Mouse (Mus musculus): ENCODE data around the gene Rpl23a. TPM values are rescaled to one million over a fixed set of nuclear protein-coding genes. Genes with fewer than 3 reads are reported as not detected.
"Not testable (repeated sequence)": the region's sequence is repeated elsewhere in the genome, so short reads cannot be mapped to it uniquely, and the experiment has no call there.

Rpl23a gene
- polyA plus RNA-seq, 2 experiments: 1,819 to 3,231 TPM

- Histone ChIP-seq H3K4me2 (replicated peaks; ENCODE audit: low read depth, low read length, severe bottlenecking) (no peak overlapping the region), H3K4me1 (ENCODE audit: control insufficient read depth, insufficient read depth, low read length) (no peaks in the 10 kb centered on the region), H3K9ac (ENCODE audit: low read depth, low read length, severe bottlenecking) (no peak overlapping the region), H3K4me3 (replicated peaks; ENCODE audit: low read length) (no peak overlapping the region), H3K9me3 (ENCODE audit: control insufficient read depth, low read length) (no peaks in the 10 kb centered on the region), H3K27ac (replicated peaks; ENCODE audit: low read depth, low read length) (no peak overlapping the region), H3K27me3 (ENCODE audit: control insufficient read depth, insufficient read depth, low read length) (no peaks in the 10 kb centered on the region), H3K36me3 (ENCODE audit: control insufficient read depth, insufficient read depth, low read length) (0 out of 2 replicates have a peak, but pooled peaks cover 3% of the 10 kb centered on the region)
- no peak for TF ChIP-seq POLR2A (IDR thresholded peaks at IDR 0.05; ENCODE audit: borderline replicate concordance, extremely low read depth, insufficient read depth, insufficient read length)
- no peak for ATAC-seq (ENCODE audit: low FRiP score, low read depth)
- 84% methylated on average over 4 of the region's 4 CpGs for WGBS
- DNase-seq (ENCODE audit: low spot score): no peak
Measured at GRCm38 (mm10) chr11:78137584-78137983, 45.8 kb downstream of the Rpl23a start.

- no peak for TF ChIP-seq POLR2A (IDR thresholded peaks at IDR 0.05; ENCODE audit: borderline replicate concordance, extremely low read depth, insufficient read depth, insufficient read length)
- Histone ChIP-seq H3K36me3 (ENCODE audit: control insufficient read depth, insufficient read depth, low read length) (0 out of 2 replicates have a peak, but pooled peaks cover 3% of the 10 kb centered on the region), H3K9ac (ENCODE audit: low read depth, low read length, severe bottlenecking) (no peak overlapping the region), H3K4me2 (replicated peaks; ENCODE audit: low read depth, low read length, severe bottlenecking) (no peak overlapping the region), H3K4me1 (ENCODE audit: control insufficient read depth, insufficient read depth, low read length) (no peaks in the 10 kb centered on the region), H3K27me3 (ENCODE audit: control insufficient read depth, insufficient read depth, low read length) (no peaks in the 10 kb centered on the region), H3K27ac (replicated peaks; ENCODE audit: low read depth, low read length) (no peak overlapping the region), H3K4me3 (replicated peaks; ENCODE audit: low read length) (no peak overlapping the region), H3K9me3 (ENCODE audit: control insufficient read depth, low read length) (no peaks in the 10 kb centered on the region)
- 35% methylated on average over 1 of the region's 1 CpGs for WGBS
- no peak for ATAC-seq (ENCODE audit: low FRiP score, low read depth)
- DNase-seq (ENCODE audit: low spot score): no peak
Measured at GRCm38 (mm10) chr11:78136132-78136531, 47.3 kb downstream of the Rpl23a start.

DNA sequence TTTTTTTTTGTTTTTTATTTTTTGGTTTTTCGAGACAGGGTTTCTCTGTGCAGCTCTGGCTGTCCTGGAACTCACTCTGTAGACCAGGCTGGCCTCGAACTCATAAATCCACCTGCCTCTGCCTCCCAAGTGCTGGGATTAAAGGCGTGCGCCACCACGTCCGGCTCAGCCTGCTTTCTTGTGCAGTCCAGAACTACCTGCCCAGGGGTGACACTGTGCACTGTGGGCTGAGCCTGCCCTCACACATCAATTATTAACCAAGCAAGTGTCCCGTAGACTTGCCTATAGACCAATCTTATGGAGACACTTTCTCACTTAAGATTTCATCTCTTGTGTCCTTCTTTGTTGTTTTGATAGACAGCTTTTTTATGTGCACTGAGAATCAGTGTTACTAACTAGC lies 48.1 kb downstream of the Rpl23a start:
- DNase-seq (ENCODE audit: low spot score); H3K9me3 ChIP-seq (ENCODE audit: control insufficient read depth, low read length); H3K4me1 ChIP-seq (ENCODE audit: control insufficient read depth, insufficient read depth, low read length); ATAC-seq (ENCODE audit: low FRiP score, low read depth); H3K27ac ChIP-seq (replicated peaks; ENCODE audit: low read depth, low read length); H3K27me3 ChIP-seq (ENCODE audit: control insufficient read depth, insufficient read depth, low read length); H3K4me2 ChIP-seq (replicated peaks; ENCODE audit: low read depth, low read length, severe bottlenecking); H3K36me3 ChIP-seq (ENCODE audit: control insufficient read depth, insufficient read depth, low read length); H3K9ac ChIP-seq (ENCODE audit: low read depth, low read length, severe bottlenecking); H3K4me3 ChIP-seq (replicated peaks; ENCODE audit: low read length): not testable (repeated sequence)
- WGBS: 88% methylated on average over 7 of the region's 7 CpGs

DNA sequence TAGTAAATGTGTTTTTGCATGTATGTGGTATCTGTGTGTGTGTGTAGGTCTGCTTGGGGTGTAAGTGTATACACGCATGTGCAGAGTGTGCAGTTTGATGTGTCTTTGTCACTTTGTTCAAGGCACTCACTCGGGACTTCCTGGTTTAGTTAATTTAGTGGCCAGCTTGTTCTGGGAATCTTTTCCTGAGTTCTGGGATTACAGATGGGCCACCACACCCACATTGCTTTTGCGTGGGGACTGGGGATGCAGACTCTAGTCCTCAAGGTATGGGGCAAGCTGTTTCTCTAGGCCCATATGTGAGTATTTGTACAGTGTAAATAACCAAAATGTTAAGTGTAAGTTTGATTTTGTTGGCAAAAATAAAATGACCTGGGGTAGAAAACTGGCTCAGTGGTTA lies 49.0 kb downstream of the Rpl23a start:
- H3K4me2 ChIP-seq (replicated peaks; ENCODE audit: low read depth, low read length, severe bottlenecking): no peak overlapping the region
- H3K36me3 ChIP-seq (ENCODE audit: control insufficient read depth, insufficient read depth, low read length): no peaks in the 10 kb centered on the region; the same call in 1 of the 2 replicates
- no peaks in the 10 kb centered on the region for H3K9me3 ChIP-seq (ENCODE audit: control insufficient read depth, low read length)
- H3K9ac ChIP-seq (ENCODE audit: low read depth, low read length, severe bottlenecking): no peak overlapping the region
- no peaks in the 10 kb centered on the region for H3K27me3 ChIP-seq (ENCODE audit: control insufficient read depth, insufficient read depth, low read length)
- WGBS: 71% methylated on average over 3 of the region's 3 CpGs
- H3K4me3 ChIP-seq (replicated peaks; ENCODE audit: low read length): no peak overlapping the region
- TF ChIP-seq POLR2A (IDR thresholded peaks at IDR 0.05; ENCODE audit: borderline replicate concordance, extremely low read depth, insufficient read depth, insufficient read length): no peak
- H3K27ac ChIP-seq (replicated peaks; ENCODE audit: low read depth, low read length): no peak overlapping the region
- ATAC-seq (ENCODE audit: low FRiP score, low read depth) (no peak), DNase-seq (ENCODE audit: low spot score) (no peak)
- no peaks in the 10 kb centered on the region for H3K4me1 ChIP-seq (ENCODE audit: control insufficient read depth, insufficient read depth, low read length)

DNA sequence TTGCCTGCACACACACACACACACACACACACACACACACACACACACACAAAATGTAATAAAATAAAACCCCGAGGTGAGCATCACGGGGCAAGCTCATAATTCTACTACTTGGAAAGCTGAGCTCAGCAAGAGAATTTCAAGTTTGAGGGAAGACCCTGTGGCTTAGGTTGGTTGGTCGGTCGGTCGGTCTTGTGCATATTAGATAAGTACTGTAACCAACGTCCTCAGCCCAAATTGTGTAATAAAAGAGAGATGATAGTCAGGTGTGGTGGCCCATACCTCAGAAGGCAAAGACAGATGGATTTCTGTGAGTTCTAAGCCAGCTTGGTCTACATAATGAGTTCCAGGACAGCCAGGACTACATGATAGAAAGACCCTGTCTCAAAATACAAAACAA lies 49.5 kb downstream of the Rpl23a start:
- H3K9ac ChIP-seq (ENCODE audit: low read depth, low read length, severe bottlenecking): no peak overlapping the region
- no peaks in the 10 kb centered on the region for H3K4me1 ChIP-seq (ENCODE audit: control insufficient read depth, insufficient read depth, low read length)
- H3K36me3 ChIP-seq (ENCODE audit: control insufficient read depth, insufficient read depth, low read length): no peaks in the 10 kb centered on the region; the same call in 1 of the 2 replicates
- H3K9me3 ChIP-seq (ENCODE audit: control insufficient read depth, low read length): no peaks in the 10 kb centered on the region
- WGBS: 71% methylated on average over 6 of the region's 6 CpGs
- no peak for DNase-seq (ENCODE audit: low spot score)
- no peak for TF ChIP-seq POLR2A (IDR thresholded peaks at IDR 0.05; ENCODE audit: borderline replicate concordance, extremely low read depth, insufficient read depth, insufficient read length)
- H3K27me3 ChIP-seq (ENCODE audit: control insufficient read depth, insufficient read depth, low read length): no peaks in the 10 kb centered on the region
- no peak overlapping the region for H3K27ac ChIP-seq (replicated peaks; ENCODE audit: low read depth, low read length)
- no peak for ATAC-seq (ENCODE audit: low FRiP score, low read depth)
- H3K4me3 ChIP-seq (replicated peaks; ENCODE audit: low read length): no peak overlapping the region
- H3K4me2 ChIP-seq (replicated peaks; ENCODE audit: low read depth, low read length, severe bottlenecking): no peak overlapping the region

Small RNAs within 50 kb of the gene (microRNA-seq; reads per million reads assigned to microRNA genes)
- gene Mir7653: not detected

Other genes starting within 250 kb of the Rpl23a start
- 81.2 and 85.8 TPM in 2 replicates for gene Phf12, start 200.8 kb downstream of the Rpl23a start, polyA plus RNA-seq (2012; rRNA removed)
- 18.3 and 19.7 TPM in 2 replicates for gene Phf12, start 200.8 kb downstream of the Rpl23a start, polyA plus RNA-seq (2014; fragmentation: Nextera tagmentation; extraction: Ambion mirVana)
- gene Dhrs13, start 151.3 kb downstream of the Rpl23a start, polyA plus RNA-seq (2012; rRNA removed): 14.7 and 18.2 TPM in 2 replicates
- gene Dhrs13, start 151.3 kb downstream of the Rpl23a start, polyA plus RNA-seq (2014; fragmentation: Nextera tagmentation; extraction: Ambion mirVana): 22.4 and 23.6 TPM in 2 replicates
- 68.5 and 81.2 TPM in 2 replicates for gene Flot2, start 145.7 kb downstream of the Rpl23a start, polyA plus RNA-seq (2012; rRNA removed)
- 49.1 and 53.8 TPM in 2 replicates for gene Flot2, start 145.7 kb downstream of the Rpl23a start, polyA plus RNA-seq (2014; fragmentation: Nextera tagmentation; extraction: Ambion mirVana)
- 34.4 and 42.2 TPM in 2 replicates for gene Eral1, start 103.2 kb downstream of the Rpl23a start, polyA plus RNA-seq (2012; rRNA removed)
- gene Eral1, start 103.2 kb downstream of the Rpl23a start, polyA plus RNA-seq (2014; fragmentation: Nextera tagmentation; extraction: Ambion mirVana): 35.8 and 38.4 TPM in 2 replicates
- 11.7 and 15.9 TPM in 2 replicates for gene Fam222b, start 88.9 kb downstream of the Rpl23a start, polyA plus RNA-seq (2012; rRNA removed)
- gene Fam222b, start 88.9 kb downstream of the Rpl23a start, polyA plus RNA-seq (2014; fragmentation: Nextera tagmentation; extraction: Ambion mirVana): 13.3 and 18.1 TPM in 2 replicates
- 159 and 212 TPM in 2 replicates for gene Traf4, start 18.0 kb downstream of the Rpl23a start, polyA plus RNA-seq (2012; rRNA removed)
- gene Traf4, start 18.0 kb downstream of the Rpl23a start, polyA plus RNA-seq (2014; fragmentation: Nextera tagmentation; extraction: Ambion mirVana): 59.0 and 67.7 TPM in 2 replicates
- 38.3 and 46.4 TPM in 2 replicates for gene Nek8, start 6.9 kb downstream of the Rpl23a start, polyA plus RNA-seq (2012; rRNA removed)
- 11.9 and 17.2 TPM in 2 replicates for gene Nek8, start 6.9 kb downstream of the Rpl23a start, polyA plus RNA-seq (2014; fragmentation: Nextera tagmentation; extraction: Ambion mirVana)
- 43.3 and 48.4 TPM in 2 replicates for gene Tlcd1, start 6.9 kb downstream of the Rpl23a start, polyA plus RNA-seq (2012; rRNA removed)
- gene Tlcd1, start 6.9 kb downstream of the Rpl23a start, polyA plus RNA-seq (2014; fragmentation: Nextera tagmentation; extraction: Ambion mirVana): 19.4 and 21.4 TPM in 2 replicates
- gene Rab34, start 4.8 kb upstream of the Rpl23a start, polyA plus RNA-seq (2012; rRNA removed): 163 and 228 TPM in 2 replicates
- gene Rab34, start 4.8 kb upstream of the Rpl23a start, polyA plus RNA-seq (2014; fragmentation: Nextera tagmentation; extraction: Ambion mirVana): 171 and 181 TPM in 2 replicates
- gene Proca1, start 9.8 kb upstream of the Rpl23a start, polyA plus RNA-seq (2012; rRNA removed): 1.7 and 1.9 TPM in 2 replicates
- 2.1 and 3.2 TPM in 2 replicates for gene Proca1, start 9.8 kb upstream of the Rpl23a start, polyA plus RNA-seq (2014; fragmentation: Nextera tagmentation; extraction: Ambion mirVana)
- 125 and 140 TPM in 2 replicates for gene Sdf2, start 62.2 kb upstream of the Rpl23a start, polyA plus RNA-seq (2012; rRNA removed)
- 93.8 and 107 TPM in 2 replicates for gene Sdf2, start 62.2 kb upstream of the Rpl23a start, polyA plus RNA-seq (2014; fragmentation: Nextera tagmentation; extraction: Ambion mirVana)
- 30.6 and 31.4 TPM in 2 replicates for gene Supt6, start 62.4 kb upstream of the Rpl23a start, polyA plus RNA-seq (2012; rRNA removed)
- 27.7 and 30.8 TPM in 2 replicates for gene Supt6, start 62.4 kb upstream of the Rpl23a start, polyA plus RNA-seq (2014; fragmentation: Nextera tagmentation; extraction: Ambion mirVana)
- gene 2610507B11Rik, start 78.2 kb upstream of the Rpl23a start, polyA plus RNA-seq (2012; rRNA removed): 58.7 and 61.7 TPM in 2 replicates
- 72.6 and 82.1 TPM in 2 replicates for gene 2610507B11Rik, start 78.2 kb upstream of the Rpl23a start, polyA plus RNA-seq (2014; fragmentation: Nextera tagmentation; extraction: Ambion mirVana)
- gene BC030499, start 107.3 kb upstream of the Rpl23a start, polyA plus RNA-seq (2012; rRNA removed): 0.40 and 0.58 TPM in 2 replicates
- 0.21 and 0.23 TPM in 2 replicates for gene BC030499, start 107.3 kb upstream of the Rpl23a start, polyA plus RNA-seq (2014; fragmentation: Nextera tagmentation; extraction: Ambion mirVana)
- gene Spag5, start 117.9 kb upstream of the Rpl23a start, polyA plus RNA-seq (2012; rRNA removed): 56.6 and 57.3 TPM in 2 replicates
- gene Spag5, start 117.9 kb upstream of the Rpl23a start, polyA plus RNA-seq (2014; fragmentation: Nextera tagmentation; extraction: Ambion mirVana): 28.7 and 31.2 TPM in 2 replicates
- 9.2 and 11.9 TPM in 2 replicates for gene Aldoc, start 139.4 kb upstream of the Rpl23a start, polyA plus RNA-seq (2012; rRNA removed)
- 8.3 and 11.3 TPM in 2 replicates for gene Aldoc, start 139.4 kb upstream of the Rpl23a start, polyA plus RNA-seq (2014; fragmentation: Nextera tagmentation; extraction: Ambion mirVana)
- 95.5 and 135 TPM in 2 replicates for gene Pigs, start 144.8 kb upstream of the Rpl23a start, polyA plus RNA-seq (2012; rRNA removed)
- 79.7 and 88.4 TPM in 2 replicates for gene Pigs, start 144.8 kb upstream of the Rpl23a start, polyA plus RNA-seq (2014; fragmentation: Nextera tagmentation; extraction: Ambion mirVana)
- 114 and 143 TPM in 2 replicates for gene Unc119, start 159.9 kb upstream of the Rpl23a start, polyA plus RNA-seq (2012; rRNA removed)
- 55.7 and 66.9 TPM in 2 replicates for gene Unc119, start 159.9 kb upstream of the Rpl23a start, polyA plus RNA-seq (2014; fragmentation: Nextera tagmentation; extraction: Ambion mirVana)
- 0.96 and 1.1 TPM in 2 replicates for gene Foxn1, start 203.0 kb upstream of the Rpl23a start, polyA plus RNA-seq (2012; rRNA removed)
- gene Foxn1, start 203.0 kb upstream of the Rpl23a start, polyA plus RNA-seq (2014; fragmentation: Nextera tagmentation; extraction: Ambion mirVana): 1.9 and 2.0 TPM in 2 replicates
- 0.03 TPM in 1 of 2 replicates, not detected in the other for gene Slc13a2, start 238.6 kb upstream of the Rpl23a start, polyA plus RNA-seq (2012; rRNA removed)
- 0.10 TPM in 1 of 2 replicates, not detected in the other for gene Slc13a2, start 238.6 kb upstream of the Rpl23a start, polyA plus RNA-seq (2014; fragmentation: Nextera tagmentation; extraction: Ambion mirVana)